Mouse (Mus musculus) MEL (cell line): ENCODE results near the gene Scd3. TPM values are rescaled to one million over a fixed set of nuclear protein-coding genes. Genes with fewer than 3 reads are reported as not detected.
A peak's percentile ranks its signal among the peaks of the same experiment; 100 is the strongest.

Experiments
- DNase-seq: peaks from one replicate; pipeline ENCODE4 v3.0.0; 2011; ENCODE audit warnings: low read depth, low spot score
- H3K27ac ChIP-seq: 2 replicates; pipeline ENCODE4 v1.5.1; 2012; ENCODE audit warnings: low read depth, mild to moderate bottlenecking, control low read depth, low read length, moderate library complexity; ENCODE audit not compliant: control insufficient read depth
- H3K27me3 ChIP-seq, 2 experiments: fragments of 150-350 bp in 1 of 2; sonication (generic) in 1 of 2; 2 replicates each; pipeline ENCODE4 v1.6.1; 2012; ENCODE audit warnings: low read length in 2 of 2, mild to moderate bottlenecking in 2 of 2, improper control_type of control experiment in 1 of 2, moderate library complexity in 1 of 2; ENCODE audit not compliant: insufficient read depth in 2 of 2, control insufficient read depth in 1 of 2
- H3K36me3 ChIP-seq, 2 experiments: 2 replicates each; pipeline ENCODE4 v1.6.1; 2012 to 2014; ENCODE audit warnings: low read length in 2 of 2, improper control_type of control experiment in 1 of 2, inconsistent platforms in 1 of 2, mild to moderate bottlenecking in 1 of 2; ENCODE audit not compliant: insufficient read depth in 2 of 2, control insufficient read depth in 1 of 2
- H3K4me1 ChIP-seq, 2 experiments: fragments of 150-350 bp in 1 of 2; sonication (generic) in 1 of 2; 2 replicates each; pipeline ENCODE4 v1.6.1; 2012; ENCODE audit warnings: low read length in 2 of 2, improper control_type of control experiment in 1 of 2, mild to moderate bottlenecking in 1 of 2; ENCODE audit not compliant: insufficient read depth in 2 of 2, control insufficient read depth in 1 of 2
- H3K4me3 ChIP-seq, 2 experiments: fragments of 150-350 bp in 1 of 2; sonication (generic) in 1 of 2; 2 replicates each; pipeline ENCODE4 v1.5.1; 2012; ENCODE audit warnings: low read depth in 2 of 2, low read length in 2 of 2, mild to moderate bottlenecking in 2 of 2, moderate library complexity in 2 of 2, control low read depth in 1 of 2, improper control_type of control experiment in 1 of 2; ENCODE audit not compliant: control insufficient read depth in 1 of 2, insufficient read depth in 1 of 2
- H3K79me2 ChIP-seq: 2 replicates; pipeline ENCODE4 v1.6.1; 2012; ENCODE audit warnings: mild to moderate bottlenecking, low read length, moderate library complexity; ENCODE audit not compliant: control insufficient read depth, poor library complexity, insufficient read depth
- H3K9ac ChIP-seq: 2 replicates; pipeline ENCODE4 v1.6.1; 2012; ENCODE audit warnings: low read depth, mild to moderate bottlenecking, control low read depth, low read length, moderate library complexity; ENCODE audit not compliant: control insufficient read depth, poor library complexity, severe bottlenecking
- H3K9me3 ChIP-seq: fragments of 150-350 bp; sonication (generic); replicated peaks from 2 replicates; pipeline ENCODE4 v1.6.1; 2012; ENCODE audit warnings: mild to moderate bottlenecking, low read length, improper control_type of control experiment, moderate library complexity; ENCODE audit not compliant: insufficient read depth
- BHLHE40 ChIP-seq: IDR thresholded peaks from 2 replicates; pipeline ENCODE4 v1.6.1; 2012; ENCODE audit warnings: low read depth, mild to moderate bottlenecking, inconsistent platforms, low read length, improper control_type of control experiment, borderline replicate concordance
- CTCF ChIP-seq, 3 experiments: IDR thresholded peaks in 2 of 3; conservative IDR thresholded peaks in 1 of 3; 2 replicates each; pipeline ENCODE4 v1.5.1; 2011 to 2012; ENCODE audit warnings: low read length in 3 of 3, low read depth in 2 of 3, mild to moderate bottlenecking in 2 of 3, improper control_type of control experiment in 1 of 3, inconsistent platforms in 1 of 3, mixed read lengths in 1 of 3, moderate library complexity in 1 of 3; ENCODE audit not compliant: control insufficient read depth in 1 of 3, insufficient read depth in 1 of 3, poor library complexity in 1 of 3, severe bottlenecking in 1 of 3
- E2F4 ChIP-seq: IDR thresholded peaks from 2 replicates; pipeline ENCODE4 v1.6.1; 2011; ENCODE audit warnings: low read depth, low read length, improper control_type of control experiment, borderline replicate concordance
- ELF1 ChIP-seq: IDR thresholded peaks from 2 replicates; pipeline ENCODE4 v1.6.1; 2014; ENCODE audit warnings: low read depth, mild to moderate bottlenecking, inconsistent platforms, low read length, improper control_type of control experiment, moderate library complexity
- EP300 ChIP-seq, 2 experiments: IDR thresholded peaks; 2 replicates each; pipeline ENCODE4 v1.6.1; 2011; ENCODE audit warnings: improper control_type of control experiment in 2 of 2, low read length in 2 of 2, low read depth in 1 of 2, mild to moderate bottlenecking in 1 of 2
- GABPA ChIP-seq: IDR thresholded peaks from 2 replicates; pipeline ENCODE4 v1.6.1; 2012; ENCODE audit warnings: low read depth, mild to moderate bottlenecking, inconsistent platforms, low read length, improper control_type of control experiment, moderate library complexity
- GATA1 ChIP-seq: IDR thresholded peaks from 2 replicates; pipeline ENCODE4 v1.6.1; 2011; ENCODE audit warnings: low read depth, low read length, improper control_type of control experiment
- HCFC1 ChIP-seq: IDR thresholded peaks from 2 replicates; pipeline ENCODE4 v1.6.1; 2012; ENCODE audit warnings: low read depth, mild to moderate bottlenecking, inconsistent platforms, low read length, improper control_type of control experiment, moderate library complexity
- JUND ChIP-seq: IDR thresholded peaks from 2 replicates; pipeline ENCODE4 v1.6.1; 2011; ENCODE audit warnings: low read depth, mild to moderate bottlenecking, improper control_type of control experiment, low read length
- KAT2A ChIP-seq: conservative IDR thresholded peaks from 2 replicates; pipeline ENCODE4 v1.6.1; 2012; ENCODE audit warnings: low read depth, low read length, improper control_type of control experiment, inconsistent platforms
- MAX ChIP-seq: IDR thresholded peaks from 2 replicates; pipeline ENCODE4 v1.6.1; 2011; ENCODE audit warnings: low read length, improper control_type of control experiment
- MAZ ChIP-seq: IDR thresholded peaks from 2 replicates; pipeline ENCODE4 v1.6.1; 2012; ENCODE audit warnings: low read depth, mild to moderate bottlenecking, inconsistent platforms, low read length, improper control_type of control experiment
- MEF2A ChIP-seq: IDR thresholded peaks from 2 replicates; pipeline ENCODE4 v1.6.1; 2014; ENCODE audit warnings: low read depth, mild to moderate bottlenecking, inconsistent platforms, low read length, improper control_type of control experiment; ENCODE audit not compliant: poor library complexity, insufficient replicate concordance, severe bottlenecking; ENCODE audit errors: extremely low read depth
- MXI1 ChIP-seq: IDR thresholded peaks from 2 replicates; pipeline ENCODE4 v1.6.1; 2011; ENCODE audit warnings: mild to moderate bottlenecking, low read depth, low read length, improper control_type of control experiment
- MYC ChIP-seq: IDR thresholded peaks from 2 replicates; pipeline ENCODE4 v1.6.1; 2011; ENCODE audit warnings: low read depth, mild to moderate bottlenecking, low read length, improper control_type of control experiment, moderate library complexity
- NELFE ChIP-seq: IDR thresholded peaks from 2 replicates; pipeline ENCODE4 v1.6.1; 2011; ENCODE audit warnings: low read depth, low read length, improper control_type of control experiment
- NRF1 ChIP-seq: IDR thresholded peaks from 2 replicates; pipeline ENCODE4 v1.6.1; 2014; ENCODE audit warnings: low read depth, mild to moderate bottlenecking, inconsistent platforms, low read length, improper control_type of control experiment, moderate library complexity; ENCODE audit not compliant: poor library complexity, insufficient read depth, severe bottlenecking
- POLR2A ChIP-seq, 2 experiments: IDR thresholded peaks; 2 replicates each; pipeline ENCODE4 v1.6.1; 2011 to 2012; ENCODE audit warnings: low read length in 2 of 2, mild to moderate bottlenecking in 2 of 2, control low read depth in 1 of 2, improper control_type of control experiment in 1 of 2, low read depth in 1 of 2, moderate library complexity in 1 of 2; ENCODE audit not compliant: control insufficient read depth in 1 of 2, insufficient read depth in 1 of 2, poor library complexity in 1 of 2
- POLR2AphosphoS2 ChIP-seq: IDR thresholded peaks from 2 replicates; pipeline ENCODE4 v1.6.1; 2011; ENCODE audit warnings: low read length, improper control_type of control experiment
- POLR2AphosphoS5 ChIP-seq: IDR thresholded peaks from 2 replicates; pipeline ENCODE4 v1.6.1; 2012; ENCODE audit warnings: low read depth, borderline replicate concordance, mild to moderate bottlenecking, inconsistent platforms, low read length, moderate library complexity, mixed read lengths
- RAD21 ChIP-seq: IDR thresholded peaks from 2 replicates; pipeline ENCODE4 v1.6.1; 2011; ENCODE audit warnings: mild to moderate bottlenecking, low read depth, low read length, improper control_type of control experiment
- SMC3 ChIP-seq: IDR thresholded peaks from 2 replicates; pipeline ENCODE4 v1.6.1; 2011; ENCODE audit warnings: low read depth, low read length, improper control_type of control experiment
- TAL1 ChIP-seq: IDR thresholded peaks from 2 replicates; pipeline ENCODE4 v1.6.1; 2012; ENCODE audit warnings: mild to moderate bottlenecking, inconsistent platforms, low read length, moderate library complexity, mixed read lengths
- TBP ChIP-seq: IDR thresholded peaks from 2 replicates; pipeline ENCODE4 v1.8.0; 2011; ENCODE audit warnings: low read depth, low read length, improper control_type of control experiment
- TCF12 ChIP-seq: IDR thresholded peaks from 2 replicates; pipeline ENCODE4 v1.6.1; 2014; ENCODE audit warnings: low read depth, mild to moderate bottlenecking, inconsistent platforms, low read length, improper control_type of control experiment, moderate library complexity
- UBTF ChIP-seq: IDR thresholded peaks from 2 replicates; pipeline ENCODE4 v1.6.1; 2012; ENCODE audit warnings: low read depth, mild to moderate bottlenecking, inconsistent platforms, low read length, improper control_type of control experiment, moderate library complexity, borderline replicate concordance; ENCODE audit not compliant: insufficient read depth
- USF1 ChIP-seq: IDR thresholded peaks from 2 replicates; pipeline ENCODE4 v1.6.1; 2014; ENCODE audit warnings: low read depth, mild to moderate bottlenecking, inconsistent platforms, low read length, improper control_type of control experiment, moderate library complexity
- ZC3H11A ChIP-seq: IDR thresholded peaks from 2 replicates; pipeline ENCODE4 v1.6.1; 2012; ENCODE audit warnings: low read depth, mild to moderate bottlenecking, inconsistent platforms, low read length, improper control_type of control experiment
- ZNF384 ChIP-seq: IDR thresholded peaks from 2 replicates; pipeline ENCODE4 v1.6.1; 2012; ENCODE audit warnings: low read depth, mild to moderate bottlenecking, inconsistent platforms, low read length, improper control_type of control experiment
- polyA plus RNA-seq, 2 experiments: library from polyadenylated mRNA; stranded (reverse) in 1 of 2; unstranded in 1 of 2; fragments of >175 nt in 1 of 2; fragments of >200 nt in 1 of 2; gene quantifications; 2 replicates each; pipeline versions ENCODE4 v1.2.1 to v1.2.4; 2012; ENCODE audit warnings: low replicate concordance in 2 of 2, low read depth in 1 of 2; ENCODE audit not compliant: insufficient read length in 2 of 2, insufficient read depth in 1 of 2, missing spikeins in 1 of 2
- total RNA-seq: library from RNA; depleted of rRNA; stranded (reverse); fragments of 300-350 nt; gene quantifications from 2 replicates; pipeline ENCODE4 v1.2.3, GENCODE M21; 2012

The Scd3 gene
- total and polyA plus RNA-seq, 3 experiments = 0.65 to 745 (median 0.96) TPM

DNA sequence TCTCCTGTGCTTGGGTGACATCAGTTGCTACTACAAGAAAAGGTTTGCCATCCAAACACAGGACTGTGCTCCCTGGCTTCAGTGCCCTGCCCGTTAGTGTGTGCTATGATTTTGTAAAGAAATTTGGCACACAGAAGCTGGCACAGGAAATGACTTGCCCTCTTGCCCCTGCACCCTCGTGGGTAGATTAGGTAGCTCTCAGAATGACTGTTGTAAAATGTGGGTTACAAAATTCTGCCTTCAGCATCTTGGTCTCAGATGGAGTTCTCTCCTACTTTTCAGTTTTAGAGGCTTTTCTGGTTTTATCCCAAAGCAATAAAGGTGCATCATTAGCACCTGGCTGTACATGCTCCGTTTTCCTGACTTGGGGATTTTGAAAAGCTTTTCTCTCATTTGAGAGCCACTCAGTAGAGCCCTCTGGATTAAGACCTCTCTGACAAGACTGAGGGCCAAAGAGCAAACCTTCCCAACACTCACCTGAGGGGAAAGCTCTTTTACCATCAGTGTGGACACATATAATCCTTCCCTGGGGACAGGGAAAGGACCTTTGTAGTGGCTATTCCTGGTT lies 15.0 kb downstream of the Scd3 start:
- no peak overlapping the region for H3K27ac ChIP-seq
- H3K9me3 ChIP-seq = no peaks in the 10 kb centered on the region
- H3K4me3 ChIP-seq = no peak overlapping the region
- TF ChIP-seq USF1 = no peak
- no peak for TF ChIP-seq BHLHE40
- TF ChIP-seq NELFE = no peak
- TF ChIP-seq E2F4 = no peak
- TF ChIP-seq MAX = no peak
- no peak for TF ChIP-seq UBTF
- TF ChIP-seq HCFC1 = no peak
- no peak for TF ChIP-seq TBP
- TF ChIP-seq, all 39 proteins: peak for 0
- no peak for DNase-seq
- H3K36me3 ChIP-seq = peaks cover 0 to 2% of the 10 kb centered on the region in 2 experiments; a peak in 1 of 4 replicates
- H3K79me2 ChIP-seq = no peaks in the 10 kb centered on the region
- no peak overlapping the region for H3K9ac ChIP-seq
- no peaks in the 10 kb centered on the region for H3K4me1 ChIP-seq
- H3K27me3 ChIP-seq = peaks cover 10 to 13% of the 10 kb centered on the region in 2 experiments

DNA sequence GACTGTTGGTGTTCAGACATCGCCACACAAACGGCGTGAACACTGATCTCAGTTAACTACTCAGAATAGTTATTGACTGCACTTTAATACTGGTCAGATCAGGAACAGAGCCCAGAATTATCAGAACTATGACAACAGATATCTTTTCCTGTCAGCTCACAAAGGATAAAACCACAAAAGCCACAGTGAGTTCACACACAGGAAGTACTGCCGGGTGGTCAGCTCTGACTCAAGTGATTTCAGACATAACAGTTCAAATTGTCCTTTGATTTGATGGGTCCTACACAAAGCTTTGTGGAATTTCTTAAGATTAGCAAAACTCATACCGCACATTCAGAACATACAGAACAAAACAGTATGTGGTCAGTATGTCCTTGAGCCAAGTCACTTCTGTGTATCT lies 22.7 kb downstream of the Scd3 start:
- Histone ChIP-seq H3K9ac (no peak overlapping the region), H3K4me1 (peaks cover 7 to 29% of the 10 kb centered on the region in 2 experiments), H3K4me3 (no peak overlapping the region), H3K36me3 (peaks cover 0 to 21% of the 10 kb centered on the region in 2 experiments; a peak in 2 of 4 replicates), H3K9me3 (no peaks in the 10 kb centered on the region), H3K79me2 (no peaks in the 10 kb centered on the region), H3K27ac (no peak overlapping the region; the same call in 1 of the 2 replicates), H3K27me3 (peaks cover 4 to 6% of the 10 kb centered on the region in 2 experiments)
- peak; percentile 84 for DNase-seq
- TF ChIP-seq KAT2A = no peak
- no peak for TF ChIP-seq HCFC1
- TF ChIP-seq CTCF (IDR thresholded peaks at IDR 0.05 in 2 of 3, conservative IDR thresholded peaks at IDR 0.05 in 1 of 3; ENCODE audit: control insufficient read depth in 1 of 3, insufficient read depth in 1 of 3, low read depth in 2 of 3, low read length in 3 of 3, poor library complexity in 1 of 3, severe bottlenecking in 1 of 3) = no peak
- no peak for TF ChIP-seq SMC3
- peak; percentile 96 to 99 for TF ChIP-seq EP300 (IDR thresholded peaks at IDR 0.05; ENCODE audit: low read depth in 1 of 2, low read length in 2 of 2)
- no peak for TF ChIP-seq USF1
- no peak; the same call in 1 of the 2 replicates for TF ChIP-seq MXI1
- TF ChIP-seq MAZ = no peak
- TF ChIP-seq E2F4 = no peak
- 0 out of 2 replicates have a peak, but pooled peaks have one; percentile 12 for TF ChIP-seq ELF1
- no peak for TF ChIP-seq GABPA
- no peak for TF ChIP-seq POLR2AphosphoS2
- TF ChIP-seq MEF2A = no peak
- TF ChIP-seq UBTF = no peak
- TF ChIP-seq JUND = peak; percentile 37; the same call in 1 of the 2 replicates
- TF ChIP-seq BHLHE40 = peak; percentile 59; the same call in 1 of the 2 replicates
- TF ChIP-seq TCF12 = peak; percentile 97
- TF ChIP-seq POLR2A (IDR thresholded peaks at IDR 0.05; ENCODE audit: control insufficient read depth in 1 of 2, insufficient read depth in 1 of 2, low read depth in 1 of 2, low read length in 2 of 2, poor library complexity in 1 of 2) = no peak
- TF ChIP-seq ZC3H11A = no peak
- no peak for TF ChIP-seq MAX
- no peak for TF ChIP-seq NELFE
- TF ChIP-seq POLR2AphosphoS5 = no peak
- TF ChIP-seq TAL1 = peak; percentile 96
- peak; percentile 42; the same call in 1 of the 2 replicates for TF ChIP-seq MYC
- no peak for TF ChIP-seq RAD21
- TF ChIP-seq ZNF384 = no peak
- TF ChIP-seq NRF1 = no peak
- TF ChIP-seq GATA1 = peak; percentile 98
